Mouse (Mus musculus): Measurements from ENCODE around the gene Plcd1. TPM values are rescaled to one million over a fixed set of nuclear protein-coding genes. Genes with fewer than 3 reads are reported as not detected.

Gene Plcd1
- polyA plus RNA-seq, 2 experiments from 2014 or later = 1.2 to 3.5 TPM

DNA sequence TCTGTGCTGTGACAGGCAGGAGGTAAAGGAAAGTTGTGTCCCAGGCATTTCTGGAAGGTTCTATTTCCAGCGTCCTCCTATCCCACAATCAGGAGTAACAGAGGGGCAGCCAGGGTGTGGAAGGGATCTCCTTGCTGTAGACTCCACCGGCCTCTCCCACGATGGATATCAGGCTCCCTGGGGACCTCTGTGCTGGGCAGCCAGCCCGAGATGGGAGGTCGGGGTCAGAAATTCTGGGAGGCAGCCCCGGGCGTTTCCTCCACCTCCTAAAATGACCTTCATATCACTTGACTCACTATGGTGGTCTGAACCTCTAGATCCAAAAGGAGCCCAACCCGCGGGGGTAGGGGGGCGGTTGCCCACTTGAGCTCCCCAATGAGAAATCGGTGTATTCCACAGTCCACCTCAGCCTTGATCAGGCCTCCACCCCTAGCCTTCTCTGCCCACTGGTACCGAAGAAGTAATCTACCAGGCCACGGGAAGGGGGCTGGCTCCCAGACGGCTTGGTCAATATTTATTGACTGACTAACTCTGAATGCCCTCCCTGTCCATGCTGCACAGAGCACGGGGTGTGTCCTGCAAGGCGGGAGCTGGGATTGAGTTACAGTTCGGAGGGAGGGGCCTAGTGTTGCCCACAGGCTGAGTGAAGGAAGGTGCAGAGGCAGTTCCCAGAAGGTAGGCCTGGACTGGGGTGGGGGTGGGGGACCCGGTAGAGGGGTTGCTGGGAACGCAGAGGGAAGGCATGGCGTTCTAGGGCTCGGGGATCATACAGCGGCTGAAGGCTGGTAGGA lies 41.0 kb downstream of the Plcd1 start, which contains the start of gene Vill:
Gene Vill (plus strand): TSS at position 625 of the 791 bp plus-strand sequence.
- no peak for ATAC-seq

DNA sequence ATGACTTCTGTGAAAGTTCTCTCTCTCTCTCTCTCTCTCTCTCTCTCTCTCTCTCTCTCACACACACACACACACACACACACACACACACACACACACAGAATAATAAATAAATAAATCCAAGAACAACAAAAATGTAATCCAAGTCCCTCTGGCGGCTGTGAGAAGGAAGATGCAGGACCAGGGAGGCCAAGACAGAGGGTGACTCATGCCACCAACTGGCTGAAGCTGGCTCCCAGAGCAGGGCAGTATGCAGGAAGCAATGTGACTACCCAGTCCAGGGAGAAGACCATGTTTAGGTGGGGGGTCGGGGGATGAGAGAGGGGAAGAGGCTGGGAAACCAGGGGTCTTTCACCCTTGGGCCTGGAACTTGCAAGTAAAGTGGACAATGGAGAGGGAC lies 42.1 kb downstream of the Plcd1 start:
- ATAC-seq = no peak

GRCm38 (mm10) chr9:119048182-119048903 lies 45.0 kb downstream of the Plcd1 start:
- no peak for ATAC-seq

GRCm38 (mm10) chr9:119040101-119040775 lies 53.1 kb downstream of the Plcd1 start:
- no peak for ATAC-seq

- no peak for ATAC-seq
Observed at GRCm38 (mm10) chr9:119038574-119038973, 54.7 kb downstream of the Plcd1 start.

DNA sequence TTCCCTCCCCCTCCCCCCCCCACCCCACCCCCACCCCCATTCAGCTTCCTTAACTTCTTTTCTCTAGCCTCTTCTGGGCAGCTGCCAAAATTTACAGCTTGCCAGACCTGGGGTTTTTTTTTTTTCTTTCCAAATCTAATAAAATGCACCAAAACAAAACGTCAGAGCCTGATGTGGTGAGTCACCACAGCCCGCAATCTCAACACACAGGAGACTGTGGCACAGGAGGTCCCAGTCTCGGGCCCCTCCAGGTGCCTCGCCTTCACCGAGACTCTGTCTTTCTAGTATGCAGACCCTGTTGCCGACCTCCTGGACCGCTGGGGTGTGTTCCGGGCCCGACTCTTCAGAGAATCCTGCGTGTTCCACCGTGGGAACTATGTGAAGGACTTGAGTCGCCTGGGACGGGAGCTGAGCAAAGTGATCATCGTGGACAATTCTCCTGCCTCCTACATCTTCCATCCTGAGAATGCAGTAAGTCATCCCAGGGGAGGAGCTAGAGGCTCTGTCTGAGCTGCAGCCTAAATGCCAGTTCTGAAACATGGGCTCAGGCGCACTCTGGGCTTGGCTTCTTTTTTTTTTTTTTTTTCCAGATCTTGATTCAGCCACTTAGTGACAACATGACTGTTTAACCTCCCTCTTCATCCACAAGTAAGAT lies 56.1 kb downstream of the Plcd1 start:
- no peak for ATAC-seq

DNA sequence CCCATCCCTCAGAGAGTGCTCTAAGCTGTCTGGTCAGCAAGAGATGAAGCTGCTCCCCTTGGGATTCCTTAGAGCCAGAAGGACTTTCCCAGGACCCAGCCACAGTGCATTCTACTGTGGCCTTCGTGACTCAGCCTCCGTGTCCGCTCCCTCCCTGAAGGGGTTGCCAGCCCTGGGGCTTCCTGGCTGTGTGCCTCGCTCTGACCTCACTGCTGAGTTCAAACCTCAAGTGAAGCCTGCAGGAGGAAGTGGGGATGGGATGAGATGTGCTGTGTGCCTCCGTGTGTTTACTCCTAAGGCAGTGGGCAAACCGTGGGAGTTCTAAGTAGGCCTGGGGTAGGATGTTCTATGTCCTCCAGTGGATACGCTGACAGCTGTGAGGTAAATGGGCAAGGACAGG lies 57.5 kb downstream of the Plcd1 start:
- ATAC-seq = no peak

DNA sequence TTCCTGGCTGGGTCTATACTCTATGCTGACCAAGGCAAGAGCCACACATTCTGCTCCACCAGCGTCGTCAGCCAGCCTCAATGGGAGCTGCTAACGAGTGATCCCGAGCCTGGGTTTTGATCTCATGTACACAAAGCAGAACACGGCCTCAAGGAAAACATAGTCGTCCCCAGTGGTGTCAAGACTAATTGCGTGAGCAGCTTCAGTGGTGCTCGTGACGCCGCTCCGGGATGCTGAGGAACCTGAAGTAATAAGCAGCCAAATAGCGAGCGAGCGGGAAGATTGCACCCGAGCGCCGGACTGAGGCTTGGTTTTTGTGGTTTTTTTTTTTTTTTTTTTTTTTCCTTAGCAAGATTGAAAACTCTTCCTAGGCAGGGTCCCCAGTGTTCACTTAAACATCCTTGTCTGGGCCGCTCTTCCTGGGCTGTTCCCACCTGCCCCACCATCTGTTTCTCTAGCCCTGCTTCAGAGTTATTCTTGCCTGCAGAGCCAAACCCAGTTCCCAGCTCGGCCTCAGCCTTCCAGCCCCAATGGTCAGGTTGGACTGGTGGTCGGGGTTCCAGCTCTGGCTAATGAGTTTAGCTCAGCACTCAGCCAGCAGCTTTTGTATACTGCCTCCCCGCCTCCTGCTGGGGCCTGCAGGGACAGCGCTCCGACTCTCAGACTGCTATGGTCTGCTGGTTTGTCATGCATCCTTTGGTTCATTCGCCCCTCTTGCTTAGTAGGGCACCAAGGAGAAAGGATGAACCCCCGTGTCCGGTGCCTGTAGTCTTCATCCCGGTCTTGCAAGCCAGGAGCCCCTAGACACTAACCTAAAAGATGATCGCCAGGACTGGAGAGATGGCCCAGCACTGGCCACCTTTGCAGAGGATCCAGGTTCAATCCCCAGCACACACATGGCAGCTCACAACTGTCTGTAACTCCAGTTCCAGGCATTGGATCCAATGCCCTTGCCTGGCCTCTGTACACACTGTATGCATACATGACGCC lies 58.3 kb downstream of the Plcd1 start:
- no peak for ATAC-seq

- ATAC-seq = no peak
Observed at GRCm38 (mm10) chr9:119034069-119034468, 59.2 kb downstream of the Plcd1 start.

- no peak for ATAC-seq
Observed at GRCm38 (mm10) chr9:119033111-119033921, 60.0 kb downstream of the Plcd1 start.

GRCm38 (mm10) chr9:119032538-119032937 lies 60.8 kb downstream of the Plcd1 start:
- ATAC-seq = no peak

- no peak for ATAC-seq
Observed at GRCm38 (mm10) chr9:119031772-119032171, 61.5 kb downstream of the Plcd1 start.

DNA sequence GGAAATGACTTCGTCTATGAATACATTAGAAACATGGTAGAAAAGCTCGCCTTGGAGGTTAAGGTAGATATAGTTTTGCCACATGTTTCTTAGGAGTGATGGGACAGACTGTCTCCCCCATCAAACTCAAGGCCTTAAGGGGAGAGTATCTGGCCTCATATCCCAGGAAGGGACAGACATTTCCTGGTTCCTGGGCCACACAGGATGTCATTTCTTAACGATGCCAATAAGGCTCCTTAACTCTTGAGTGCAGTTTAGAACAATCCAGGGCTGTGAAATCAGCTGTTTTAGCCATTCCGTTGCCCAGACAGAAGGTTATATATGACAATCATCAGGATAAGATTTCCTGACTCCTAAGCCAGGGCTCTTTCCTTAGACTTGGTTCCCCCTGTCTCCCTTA lies 62.3 kb downstream of the Plcd1 start:
- no peak for ATAC-seq

DNA sequence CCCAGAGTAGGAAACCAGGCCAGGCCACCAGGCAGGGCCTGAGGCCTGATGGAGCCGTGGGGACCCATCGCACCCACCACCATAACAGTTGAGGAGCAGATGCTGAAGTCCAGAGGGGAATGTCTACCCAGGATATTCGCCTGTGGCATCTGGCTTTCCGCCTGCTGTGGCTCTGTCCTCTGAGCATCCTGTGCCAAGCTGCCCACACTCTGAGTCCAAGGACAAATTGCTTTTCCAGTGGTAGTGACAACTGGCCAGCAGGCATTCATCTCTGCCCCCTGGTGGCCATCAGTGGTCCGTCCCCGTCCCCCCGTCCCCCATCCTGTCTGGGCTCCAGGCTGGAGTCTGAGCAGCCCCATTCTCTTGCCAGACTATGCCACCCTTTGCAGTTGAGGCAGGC lies 63.7 kb downstream of the Plcd1 start:
- ATAC-seq = no peak

DNA sequence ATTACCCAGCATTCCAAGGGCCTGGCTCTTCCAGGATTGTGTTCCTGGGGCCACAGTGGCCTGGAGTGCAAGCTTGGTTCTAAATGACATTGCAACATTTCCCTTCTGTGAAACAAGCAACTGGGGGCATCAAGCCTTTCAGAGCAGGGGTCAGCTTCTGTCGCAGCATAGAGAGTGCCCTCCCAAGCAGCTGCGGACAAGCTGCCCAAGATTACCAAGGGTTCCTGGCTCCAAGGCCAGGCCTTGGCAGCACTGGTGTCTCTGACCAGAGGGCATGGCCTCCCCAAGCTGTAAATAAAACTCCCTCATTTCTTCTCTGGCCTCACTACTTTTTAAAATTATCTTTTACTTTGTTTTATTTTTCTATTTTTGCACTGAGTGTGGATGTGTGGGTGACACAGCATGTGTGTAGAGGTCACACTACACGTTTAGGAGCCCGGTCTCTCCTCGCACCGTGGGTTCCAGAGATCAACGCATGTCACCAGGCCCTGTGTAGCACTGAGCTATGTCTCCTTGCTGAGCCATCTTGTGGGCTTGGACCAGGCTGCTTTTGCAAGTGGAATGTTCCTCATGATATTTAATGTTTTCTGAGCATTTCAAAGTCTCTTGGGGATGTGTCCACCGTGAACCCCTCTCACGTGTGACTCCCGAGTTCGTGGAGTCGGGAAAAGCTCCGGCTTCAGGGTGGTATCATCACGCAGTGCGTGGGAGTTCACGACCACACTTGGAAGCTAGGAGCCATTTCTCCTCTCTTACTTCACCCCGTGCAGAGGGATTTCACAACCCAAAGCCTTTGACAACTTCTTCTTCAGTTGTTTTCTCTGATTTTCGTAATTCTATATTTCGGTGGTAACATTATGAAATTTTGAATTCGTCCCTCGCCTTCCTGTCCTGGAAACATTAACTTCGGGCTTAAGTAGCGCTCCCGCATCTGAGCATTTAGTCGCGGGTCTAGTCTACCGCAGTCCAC lies 64.8 kb downstream of the Plcd1 start:
- no peak for ATAC-seq

- ATAC-seq = no peak
Observed at GRCm38 (mm10) chr9:119027337-119027736, 66.0 kb downstream of the Plcd1 start.

DNA sequence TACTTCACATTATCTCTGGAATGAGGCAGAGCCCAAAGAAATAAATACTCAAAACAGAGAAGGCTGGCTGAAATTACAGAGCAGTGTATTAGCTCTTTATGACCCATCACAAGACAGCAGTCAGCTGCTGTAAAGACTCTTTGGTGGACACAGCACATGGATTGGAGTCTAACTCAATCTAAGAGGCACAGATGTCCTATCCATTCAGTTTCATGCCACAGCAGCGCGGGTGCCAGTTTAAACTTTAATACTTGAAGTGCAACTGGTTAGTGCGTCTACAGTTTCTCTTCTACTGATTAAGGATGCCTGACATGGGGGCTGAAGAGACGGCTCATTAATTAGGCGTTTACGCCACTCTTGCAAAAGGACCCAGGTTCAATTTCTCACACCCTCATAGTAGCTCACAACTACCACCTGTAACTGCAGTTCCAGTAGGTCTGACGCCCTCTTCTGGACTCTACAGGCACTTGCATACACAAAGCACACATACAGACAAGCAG lies 67.4 kb downstream of the Plcd1 start:
- no peak for ATAC-seq

DNA sequence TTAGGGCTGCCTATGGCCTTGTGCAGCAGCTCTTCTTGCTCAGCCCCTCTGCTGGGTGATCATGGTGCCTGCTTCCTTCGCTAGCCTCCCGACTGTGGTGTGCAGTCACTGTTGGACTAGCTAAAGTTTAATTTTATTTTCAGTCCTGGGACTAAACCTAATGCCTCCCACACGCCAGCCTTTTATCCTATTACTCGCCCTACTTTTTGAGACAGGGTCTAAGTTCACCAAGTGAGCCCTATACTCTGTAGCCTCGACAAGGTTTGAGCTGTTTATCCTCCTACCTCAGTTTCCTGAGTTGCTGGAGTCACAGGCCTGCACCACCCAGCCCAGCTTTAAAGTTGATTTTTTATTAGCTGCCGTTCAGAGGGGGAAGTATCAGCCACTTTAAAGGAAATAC lies 68.0 kb downstream of the Plcd1 start:
- no peak for ATAC-seq

DNA sequence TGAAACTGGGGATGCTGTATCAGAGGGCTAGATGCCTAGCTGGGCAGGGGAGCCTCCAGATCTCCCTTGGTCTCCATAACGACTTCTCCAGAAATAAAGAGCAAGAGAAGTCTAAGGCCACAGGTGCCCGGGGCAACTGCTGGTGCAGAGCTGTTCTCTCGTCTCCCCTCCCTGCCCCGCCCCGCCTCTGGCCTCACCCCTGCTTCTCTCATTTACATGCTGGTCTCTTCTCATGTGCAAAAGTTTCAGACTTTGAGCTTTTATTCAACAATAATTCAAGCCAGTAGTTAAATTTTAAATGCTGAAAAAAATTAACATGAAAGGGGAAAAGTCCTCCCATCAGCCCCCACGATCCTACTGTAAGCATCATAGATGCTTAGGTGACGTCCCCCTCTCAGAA lies 71.6 kb downstream of the Plcd1 start:
- no peak for ATAC-seq

Data from CD4-positive, CD25-positive, alpha-beta regulatory T cell, adult 4 months (primary cell).